Mouse (Mus musculus) 3T3-L1 (cell line): ENCODE measurements around the gene Mymx.
A peak's percentile ranks its signal among the peaks of the same experiment; 100 is the strongest.

ENCODE experiments used
- DNase-seq: peaks from one replicate; pipeline ENCODE4 v3.0.0-alpha.2; 2015; ENCODE audit warnings: low read depth, low spot score

Gene Mymx

GRCm38 (mm10) chr17:45589844-45590243, 12.1 kb downstream of the Mymx start:
- DNase-seq = no peak

DNA sequence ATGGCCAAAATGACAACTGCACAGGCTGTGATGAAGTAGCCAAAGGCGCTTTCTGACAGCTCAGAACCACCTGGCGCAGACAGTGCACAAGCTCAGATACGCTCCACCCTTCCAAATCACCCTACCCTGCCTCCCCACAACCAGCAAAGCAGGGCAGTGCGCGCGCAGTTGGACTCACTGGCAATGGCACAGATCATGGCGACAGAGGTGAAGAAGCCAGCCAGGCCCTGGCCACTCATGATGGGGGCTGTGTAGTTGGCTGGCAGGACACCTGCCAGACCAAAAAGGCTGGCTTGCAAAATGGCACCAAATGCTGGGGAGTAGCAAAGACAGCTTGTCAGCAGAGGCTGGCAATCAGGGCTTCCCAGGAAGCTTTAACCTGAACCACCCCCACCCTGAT, 12.7 kb downstream of the Mymx start:
- no peak for DNase-seq

DNA sequence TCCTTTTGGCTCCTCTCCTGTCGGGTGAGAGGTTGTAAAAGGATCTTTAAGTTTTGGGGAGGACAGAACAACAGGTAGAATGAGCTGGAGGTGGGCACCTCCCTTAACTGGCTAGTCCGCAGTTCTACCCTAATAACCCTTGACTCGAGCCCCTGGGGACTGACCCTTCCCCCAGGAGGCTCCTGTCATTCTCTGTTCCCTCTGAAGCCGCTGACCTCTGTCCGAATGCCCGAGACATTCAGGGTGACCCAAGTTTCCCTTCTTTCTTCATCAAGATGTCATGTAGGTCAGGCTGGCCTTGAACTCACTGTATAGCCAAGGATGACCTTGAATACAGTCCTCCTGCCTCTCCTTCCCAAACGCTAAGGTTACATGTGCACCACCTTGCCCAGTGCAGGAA, 13.5 kb downstream of the Mymx start:
- no peak for DNase-seq

DNA sequence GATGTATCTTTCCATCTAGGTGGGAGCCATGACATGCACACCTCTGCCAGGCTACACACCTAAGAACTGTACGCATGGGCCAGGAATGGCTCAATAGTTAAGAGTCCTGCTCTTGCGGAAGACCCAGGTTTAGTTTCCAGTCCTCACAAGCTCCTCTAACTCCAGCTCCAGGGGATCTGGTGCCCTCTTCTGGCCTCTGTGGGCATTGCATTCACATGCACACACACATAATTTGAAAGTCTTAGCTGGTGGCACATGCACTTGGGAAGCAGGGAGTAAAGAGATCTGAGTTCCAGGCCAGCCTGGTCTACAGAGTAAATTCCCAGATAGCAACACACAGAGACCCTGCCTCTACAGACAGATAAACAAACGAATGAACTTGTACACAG, 15.5 kb downstream of the Mymx start:
- DNase-seq = peak; percentile 53

DNA sequence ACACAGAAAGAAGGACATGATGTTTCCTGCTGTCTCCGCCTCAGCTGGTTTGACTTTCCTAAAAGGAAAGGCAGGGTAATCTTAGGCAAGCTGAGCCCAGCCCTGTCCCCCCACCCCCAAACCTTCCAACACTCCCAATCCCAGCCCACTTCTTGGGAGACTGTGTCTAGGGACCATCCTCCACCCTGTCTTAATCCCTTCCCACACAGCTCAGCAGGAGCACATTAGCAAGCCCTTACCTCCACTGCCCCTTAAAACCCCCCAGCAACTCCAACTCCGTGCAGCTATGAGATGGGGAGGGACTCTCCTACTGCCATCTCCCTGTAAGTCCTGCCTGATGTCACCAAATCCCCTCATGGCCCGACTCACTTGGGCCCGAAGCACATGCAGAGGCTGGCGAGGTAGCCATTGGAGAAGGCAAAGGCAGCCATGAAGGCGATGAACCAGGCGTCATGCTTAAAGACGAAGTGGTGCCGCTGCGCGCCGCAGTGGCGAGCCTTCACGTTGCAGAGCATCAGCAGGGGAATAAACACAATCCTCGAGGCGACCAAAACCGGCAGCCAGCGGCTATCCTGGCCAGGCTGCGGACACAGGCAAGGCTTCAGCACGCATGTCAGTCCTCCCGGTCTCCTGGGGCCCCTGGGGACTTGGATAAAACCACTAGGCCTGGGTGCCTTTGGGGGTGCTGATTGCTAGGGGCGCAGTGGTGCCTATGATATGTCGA, 16.0 kb downstream of the Mymx start:
- no peak for DNase-seq

- DNase-seq = peak; percentile 85
Observed at GRCm38 (mm10) chr17:45584939-45585678, 16.8 kb downstream of the Mymx start.

DNA sequence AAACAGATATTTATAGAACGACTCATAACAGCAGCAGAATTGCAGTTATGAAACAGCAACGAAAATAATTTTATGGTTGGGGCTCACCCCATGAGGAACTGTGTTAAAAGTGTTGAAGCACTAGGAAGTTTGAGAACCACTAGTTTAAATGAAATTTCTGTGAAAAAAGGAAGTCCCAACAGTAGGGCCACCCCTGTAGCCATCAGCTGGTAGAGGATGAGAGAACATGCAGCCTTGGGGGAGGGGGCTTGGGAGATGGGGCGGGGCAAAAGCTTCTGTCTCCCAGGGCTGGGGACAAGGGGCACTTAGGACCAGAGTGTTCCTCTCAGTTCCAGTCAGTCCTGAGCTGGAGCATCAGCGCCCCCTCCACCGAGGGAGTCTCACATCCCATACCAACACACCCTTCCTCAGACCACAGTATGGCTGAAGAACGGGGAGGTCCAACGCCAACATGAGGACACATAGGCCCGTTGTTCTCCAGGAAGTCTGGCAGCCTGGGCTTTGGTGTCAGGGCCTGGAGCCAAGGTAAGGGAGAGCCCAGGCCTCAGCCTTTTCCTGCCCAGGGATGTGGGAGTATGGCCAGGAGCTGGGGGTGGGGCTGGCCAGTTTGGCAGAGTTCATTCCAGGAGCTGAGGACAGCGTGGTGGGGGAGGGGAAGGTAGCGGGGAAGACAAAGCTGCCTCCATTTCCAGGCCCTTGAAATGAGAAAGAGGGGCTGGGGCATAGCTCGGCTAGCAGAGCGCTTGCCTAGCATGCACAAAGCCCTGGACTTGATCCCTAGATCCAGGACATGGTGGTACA, 17.6 kb downstream of the Mymx start:
- peak; percentile 92 for DNase-seq

GRCm38 (mm10) chr17:45582715-45583355, 19.1 kb downstream of the Mymx start:
- DNase-seq = no peak

DNA sequence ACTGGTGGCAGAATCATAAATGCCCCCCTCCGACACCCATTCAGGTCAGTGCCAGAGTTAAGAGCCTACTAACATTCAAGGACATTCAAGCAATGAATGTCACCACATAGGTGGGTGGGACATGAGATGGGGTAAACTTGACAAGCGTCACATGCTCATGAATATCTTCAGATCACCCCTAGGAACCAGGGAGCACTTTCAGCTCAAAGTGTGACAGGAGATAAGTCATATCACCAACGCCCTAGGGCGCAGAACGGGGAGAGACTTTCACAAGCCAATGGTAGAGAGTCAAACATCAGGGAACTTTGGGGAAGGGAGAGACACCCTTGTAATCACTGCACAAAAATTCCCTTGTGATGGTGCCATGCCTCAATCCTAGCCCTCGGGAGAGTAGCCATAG, 19.7 kb downstream of the Mymx start:
- no peak for DNase-seq

GRCm38 (mm10) chr17:45581567-45581983, 20.3 kb downstream of the Mymx start:
- DNase-seq = peak; percentile 95

- no peak for DNase-seq
Observed at GRCm38 (mm10) chr17:45580958-45581477, 20.9 kb downstream of the Mymx start.

GRCm38 (mm10) chr17:45579554-45579953, 22.3 kb downstream of the Mymx start:
- no peak for DNase-seq

DNA sequence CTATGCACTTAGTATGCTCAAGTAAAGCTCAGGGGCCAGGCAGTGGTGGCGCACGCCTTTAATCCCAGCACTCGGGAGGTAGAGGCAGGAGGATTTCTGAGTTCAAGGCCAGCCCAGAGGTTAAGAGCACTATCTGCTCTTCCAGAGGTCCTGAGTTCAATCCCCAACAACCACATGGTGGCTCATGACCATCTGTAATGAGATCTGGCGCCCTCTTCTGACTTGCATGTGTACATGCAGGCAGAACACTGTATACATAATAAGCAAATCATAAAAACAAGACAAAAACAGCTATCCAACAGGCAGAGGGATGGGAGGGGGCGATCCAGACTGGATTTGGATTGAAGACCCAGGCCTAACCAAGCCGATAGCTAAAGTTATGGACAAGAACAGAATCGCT, 23.1 kb downstream of the Mymx start:
- DNase-seq = peak; percentile 40

DNA sequence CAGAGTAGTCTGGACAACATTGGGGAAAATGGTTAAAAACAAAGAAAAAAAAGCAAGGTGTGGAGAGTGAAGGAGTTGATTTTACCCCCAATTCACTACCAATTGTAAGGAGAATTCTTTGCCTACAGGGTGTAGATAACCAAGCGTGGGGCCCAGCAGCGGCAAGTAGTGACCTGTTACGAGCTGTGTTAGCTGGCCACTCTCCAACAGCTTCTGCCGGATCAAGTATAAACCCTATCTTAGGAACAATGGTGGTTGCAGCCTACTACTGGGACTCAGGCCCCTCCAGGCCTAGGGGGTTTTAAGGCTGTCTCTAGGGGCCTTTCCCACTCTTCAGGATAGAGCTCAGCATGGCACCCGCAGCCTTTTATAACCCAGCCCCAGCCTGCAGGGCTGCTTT, 23.7 kb downstream of the Mymx start:
- DNase-seq = no peak

- no peak for DNase-seq
Observed at GRCm38 (mm10) chr17:45575123-45575897, 26.6 kb downstream of the Mymx start.

DNA sequence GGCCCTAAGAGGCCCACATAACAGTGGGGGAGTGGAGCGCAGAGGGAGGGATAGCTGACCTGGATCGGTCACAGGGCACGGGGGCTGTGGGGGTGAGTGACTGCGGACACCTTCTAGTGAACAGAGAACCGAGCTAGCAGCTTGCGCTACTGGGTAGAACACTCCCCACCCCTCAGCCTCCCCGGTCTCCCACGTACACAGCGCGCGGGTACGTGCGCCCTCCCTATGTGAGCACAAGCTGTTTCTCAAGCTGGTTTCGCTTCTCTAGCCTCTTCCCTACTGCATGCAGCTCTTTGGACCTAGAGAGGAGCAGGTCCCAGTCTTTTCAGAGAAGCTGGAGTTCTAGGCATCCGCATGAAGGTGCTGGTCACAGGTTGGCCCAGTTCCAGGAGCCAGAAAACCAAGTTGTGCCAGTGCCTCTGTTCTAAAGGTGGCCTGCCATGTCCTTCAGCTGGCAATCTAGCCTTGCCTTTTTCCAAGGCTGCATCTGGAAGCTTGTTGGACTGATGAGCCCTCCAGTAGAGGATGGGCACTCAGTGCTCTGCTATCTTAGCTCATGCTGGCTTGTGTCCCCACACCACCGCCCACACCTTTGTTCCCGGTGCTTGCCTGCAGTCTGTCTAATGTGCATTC, 27.7 kb downstream of the Mymx start:
- peak; percentile 75 for DNase-seq

DNA sequence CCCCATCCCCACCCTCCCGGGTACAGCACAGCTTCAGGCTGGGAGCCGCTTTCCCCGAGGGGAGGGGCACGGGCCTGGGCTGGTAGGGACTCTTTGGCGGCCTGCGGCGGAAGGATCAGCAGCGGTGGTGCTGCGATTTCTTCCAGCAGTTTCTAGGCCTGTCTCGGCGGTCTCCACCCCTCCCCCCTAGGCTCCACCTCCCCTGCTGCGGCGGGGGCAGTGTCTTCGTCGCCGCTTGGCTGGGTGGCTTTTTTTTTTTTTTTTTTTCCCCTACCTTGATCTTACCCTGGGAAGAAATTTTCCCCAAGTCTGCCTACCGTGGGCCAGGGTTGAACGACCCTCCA, 28.1 kb downstream of the Mymx start:
- DNase-seq = peak; percentile 94

DNA sequence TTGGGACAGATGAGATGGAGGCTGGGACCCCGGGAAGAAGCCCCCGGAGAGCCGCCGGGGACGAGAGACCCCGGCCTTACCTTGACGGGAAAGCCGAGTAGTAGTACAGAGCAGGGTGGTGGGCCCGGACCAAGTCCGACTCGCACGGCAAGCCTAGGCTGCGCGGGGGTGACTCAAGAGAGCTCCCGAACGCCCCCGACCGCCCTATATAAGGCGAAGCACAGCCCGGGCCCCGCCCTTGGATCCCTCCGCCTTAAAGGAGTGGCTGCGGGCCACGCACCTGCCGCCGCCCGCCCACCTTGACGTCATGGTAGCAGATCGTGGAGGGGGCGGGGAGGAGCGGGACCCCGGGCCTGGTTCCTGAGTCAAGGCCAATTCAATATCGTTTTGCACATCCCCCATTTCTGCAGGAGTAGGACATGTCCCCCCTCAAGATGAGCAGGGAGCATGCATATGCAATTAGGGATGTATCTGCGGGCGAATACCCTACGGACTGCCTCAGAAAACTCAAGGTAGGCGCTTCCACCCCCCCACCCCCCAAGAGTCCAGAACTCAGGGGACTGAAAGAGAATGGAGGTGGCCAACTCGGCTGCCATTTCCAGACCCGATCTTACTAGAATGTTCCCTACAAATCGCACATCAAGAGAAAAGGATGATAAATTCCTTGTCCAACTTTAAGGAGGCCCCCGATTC, 28.7 kb downstream of the Mymx start, which contains the start of gene Hsp90ab1:
Hsp90ab1 (minus strand) TSS at position 185 of the 693 bp plus-strand sequence.
- DNase-seq = peak; percentile 95
